Mouse (Mus musculus): ENCODE data around the gene Arl15. TPM values are rescaled to one million over a fixed set of nuclear protein-coding genes. Genes with fewer than 3 reads are reported as not detected.
A peak's percentile ranks its signal among the peaks of the same experiment; 100 is the strongest.

Gene Arl15
- total RNA-seq, 2 experiments from 2014 or later = 71.9 to 82.4 TPM

GRCm38 (mm10) chr13:113974866-113975265, 180.6 kb downstream of the Arl15 start:
- intact Hi-C loops (cut with DNase I) = no loop called here
- no peak for DNase-seq

DNA sequence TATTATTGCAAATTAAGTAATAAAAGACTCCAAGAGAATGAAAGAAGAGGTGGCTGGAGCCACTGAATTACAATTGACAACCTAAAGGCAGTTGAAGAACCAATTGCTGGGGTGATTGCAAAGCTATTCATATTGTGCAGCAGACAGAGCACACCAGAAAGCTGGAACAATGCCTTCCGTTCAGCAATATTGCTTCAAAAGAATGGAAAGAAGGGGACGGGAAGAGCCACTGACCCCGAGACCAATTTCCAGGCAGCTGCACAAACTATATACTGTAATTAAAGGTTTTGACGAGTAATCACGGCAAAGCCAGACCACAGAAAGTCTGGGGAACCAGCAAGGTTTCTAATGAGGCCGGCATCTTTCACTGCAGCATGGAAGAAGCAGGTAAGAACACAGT, 181.4 kb downstream of the Arl15 start:
- DNase-seq = no peak
- intact Hi-C loops (cut with DNase I) = no loop called here

- intact Hi-C loops (cut with DNase I) = no loop called here
- DNase-seq = no peak
Observed at GRCm38 (mm10) chr13:113976936-113977335, 182.6 kb downstream of the Arl15 start.

DNA sequence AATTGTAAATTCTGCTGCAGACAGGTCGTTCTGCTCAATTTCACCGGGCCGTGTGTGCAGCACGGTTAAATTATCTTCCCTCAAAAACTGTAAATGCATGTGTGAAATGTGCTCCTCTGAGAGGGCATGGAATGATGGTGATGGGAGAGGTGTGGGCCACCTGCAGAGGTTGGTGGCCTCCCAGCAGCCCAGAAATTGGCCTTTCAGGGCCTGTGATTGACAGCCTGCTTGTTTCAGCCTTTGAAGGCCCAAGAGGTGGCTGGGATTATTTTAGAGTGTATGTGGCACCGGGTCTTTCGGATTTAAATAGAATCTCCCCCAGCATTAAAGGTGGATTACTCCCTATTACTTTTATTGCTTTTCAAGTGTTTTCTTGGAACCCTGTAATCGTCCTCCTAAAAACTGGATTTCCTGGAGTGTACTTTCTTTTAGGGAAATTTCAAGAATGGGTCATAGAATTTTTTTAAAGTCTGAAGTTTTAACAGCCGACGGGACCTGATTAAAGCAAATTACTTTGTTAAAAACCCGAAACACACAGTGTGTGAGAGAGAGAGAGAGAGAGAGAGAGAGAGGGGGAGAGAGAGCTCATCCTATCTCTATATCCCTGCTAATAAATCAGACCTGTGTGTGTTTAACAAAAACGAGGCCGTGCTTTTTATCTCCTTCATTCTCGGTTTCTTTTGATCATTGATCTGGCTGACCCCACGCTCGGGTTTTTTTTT, 186.6 kb downstream of the Arl15 start:
- DNase-seq = no peak
- intact Hi-C loops (cut with DNase I) = no loop called here

DNA sequence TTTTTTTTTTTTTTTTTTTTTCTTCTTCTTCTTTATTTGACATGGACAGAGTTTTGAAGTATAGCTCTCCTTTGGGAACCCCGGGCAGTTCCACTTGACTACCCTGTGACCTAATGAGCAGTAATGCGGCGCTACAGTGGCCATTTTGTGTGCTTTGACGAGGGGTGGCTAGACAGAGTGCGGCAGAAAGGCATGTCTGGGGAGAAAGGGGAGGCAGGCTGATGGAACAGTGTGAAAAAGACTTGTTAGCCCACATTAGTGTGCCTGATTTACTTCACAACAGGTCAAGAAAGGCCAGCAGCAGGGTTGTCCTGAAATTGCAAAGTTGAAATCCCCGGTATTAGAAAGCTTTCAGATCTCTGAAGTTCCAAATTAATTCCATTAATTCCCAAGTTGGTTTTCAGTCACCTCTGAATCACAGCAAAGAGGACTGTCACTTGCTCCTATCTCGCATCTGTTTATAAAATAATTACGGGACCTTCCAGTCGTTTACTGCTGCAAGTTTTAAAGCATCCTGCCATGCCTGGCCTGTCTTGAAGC, 187.2 kb downstream of the Arl15 start:
- intact Hi-C loops (cut with DNase I) = no loop called here
- no peak for DNase-seq

DNA sequence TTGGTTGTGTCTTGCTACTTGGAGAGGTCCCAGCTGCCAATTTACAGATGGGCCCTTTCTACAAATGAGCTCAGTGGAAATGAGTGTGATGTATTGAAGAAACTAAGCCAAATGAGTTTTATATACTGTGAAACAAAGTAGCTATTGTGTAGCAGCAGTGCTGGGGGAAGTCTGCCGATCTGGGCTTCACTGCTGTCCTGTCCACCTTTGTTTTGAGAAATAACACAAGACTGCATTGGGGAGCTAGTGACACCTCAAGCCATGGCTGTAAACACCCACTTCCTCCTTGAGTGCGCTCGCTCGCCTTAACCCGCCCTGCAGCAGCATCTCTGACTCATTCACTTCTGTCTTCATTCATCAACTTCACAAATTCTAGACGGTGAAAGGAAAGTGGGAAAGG, 189.3 kb downstream of the Arl15 start:
- intact Hi-C loops (cut with DNase I) = no loop called here
- no peak for DNase-seq

DNA sequence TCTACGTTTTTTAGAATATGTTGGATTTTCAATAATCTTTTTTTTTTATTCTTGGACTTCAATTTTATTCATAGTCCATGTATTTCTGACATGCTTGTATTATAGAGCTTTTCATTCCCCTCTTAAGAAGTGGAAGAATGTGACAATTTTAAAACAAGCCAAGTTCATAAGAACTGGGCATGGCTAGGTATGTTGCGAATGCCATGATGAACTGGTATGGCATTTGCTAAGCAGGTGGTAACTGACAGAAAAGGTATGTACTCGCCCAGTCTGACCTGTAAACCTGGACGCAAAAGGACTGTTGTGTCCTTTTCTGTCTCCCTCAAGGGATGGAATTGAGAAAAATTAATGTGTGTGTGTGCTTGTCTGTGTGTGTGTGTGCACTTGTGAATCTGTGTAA, 190.2 kb downstream of the Arl15 start:
- intact Hi-C loops (cut with DNase I) = no loop called here
- no peak for DNase-seq

GRCm38 (mm10) chr13:113986864-113987562, 192.7 kb downstream of the Arl15 start:
- intact Hi-C loops (cut with DNase I) = no loop called here

DNA sequence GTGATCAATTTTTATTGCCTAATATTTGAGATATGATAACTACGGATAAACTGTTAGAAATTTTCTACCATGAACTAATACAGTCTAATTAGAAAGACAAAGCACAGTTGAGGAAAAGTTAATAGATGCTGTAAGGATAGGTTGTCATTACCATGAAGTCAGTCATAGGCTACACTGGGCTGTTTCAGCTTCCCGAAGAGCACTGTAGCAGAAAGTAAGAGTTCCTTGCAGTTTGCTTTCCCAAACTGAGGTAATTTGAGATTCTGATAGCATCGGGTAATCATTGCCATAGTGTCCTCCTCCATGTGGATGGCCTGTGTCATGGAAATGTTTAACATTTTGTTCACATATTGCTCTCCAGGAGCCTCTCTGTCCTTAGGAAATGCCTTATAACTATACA, 195.9 kb downstream of the Arl15 start:
- intact Hi-C loops (cut with DNase I) = no loop called here
- no peak for DNase-seq

More at GRCm38 (mm10) chr13:113986864-113987562, 192.7 kb downstream of the Arl15 start:
- DNase-seq = peak; percentile 88

DNA sequence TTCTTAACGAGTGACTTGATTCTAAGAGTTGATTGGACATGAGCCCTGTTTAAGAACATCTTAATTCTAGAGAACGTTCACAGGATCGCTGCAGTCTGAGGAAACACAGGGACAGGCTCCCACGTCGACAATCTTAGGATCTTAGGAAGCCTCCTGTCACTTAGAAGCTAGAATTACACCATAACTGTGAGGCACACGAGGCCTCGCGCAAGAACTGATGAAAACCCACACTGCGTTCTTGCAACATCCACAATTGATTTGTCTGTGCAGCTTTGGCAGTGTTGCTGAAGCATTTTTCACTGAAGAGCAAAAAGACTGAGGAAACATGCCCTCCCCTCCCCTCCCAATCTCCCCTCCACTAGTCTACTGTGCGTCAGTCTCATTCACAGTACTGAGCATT, 196.4 kb downstream of the Arl15 start:
- intact Hi-C loops (cut with DNase I) = no loop called here
- no peak for DNase-seq

DNA sequence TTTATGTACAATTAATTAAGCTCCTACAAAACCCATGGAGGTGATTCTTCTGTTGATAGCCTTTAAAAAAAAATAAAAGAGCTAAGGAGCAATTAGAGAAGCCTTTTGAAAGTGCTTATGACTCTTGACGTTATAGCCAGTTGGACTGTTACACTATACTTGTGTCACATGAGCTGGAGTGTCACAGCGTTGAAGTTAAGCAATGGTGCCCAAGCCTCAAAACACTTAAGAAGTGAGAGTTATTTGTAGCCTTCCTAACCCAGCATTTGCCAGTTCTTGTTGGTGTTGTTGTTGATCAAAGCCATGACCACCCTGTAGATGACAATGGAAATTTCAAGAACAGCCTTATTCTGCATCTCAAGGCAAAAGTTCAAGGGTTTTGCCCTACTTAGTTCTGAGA, 198.8 kb downstream of the Arl15 start:
- intact Hi-C loops (cut with DNase I) = no loop called here
- no peak for DNase-seq

GRCm38 (mm10) chr13:113994586-113994985, 200.3 kb downstream of the Arl15 start:
- intact Hi-C loops (cut with DNase I) = no loop called here
- DNase-seq = no peak

DNA sequence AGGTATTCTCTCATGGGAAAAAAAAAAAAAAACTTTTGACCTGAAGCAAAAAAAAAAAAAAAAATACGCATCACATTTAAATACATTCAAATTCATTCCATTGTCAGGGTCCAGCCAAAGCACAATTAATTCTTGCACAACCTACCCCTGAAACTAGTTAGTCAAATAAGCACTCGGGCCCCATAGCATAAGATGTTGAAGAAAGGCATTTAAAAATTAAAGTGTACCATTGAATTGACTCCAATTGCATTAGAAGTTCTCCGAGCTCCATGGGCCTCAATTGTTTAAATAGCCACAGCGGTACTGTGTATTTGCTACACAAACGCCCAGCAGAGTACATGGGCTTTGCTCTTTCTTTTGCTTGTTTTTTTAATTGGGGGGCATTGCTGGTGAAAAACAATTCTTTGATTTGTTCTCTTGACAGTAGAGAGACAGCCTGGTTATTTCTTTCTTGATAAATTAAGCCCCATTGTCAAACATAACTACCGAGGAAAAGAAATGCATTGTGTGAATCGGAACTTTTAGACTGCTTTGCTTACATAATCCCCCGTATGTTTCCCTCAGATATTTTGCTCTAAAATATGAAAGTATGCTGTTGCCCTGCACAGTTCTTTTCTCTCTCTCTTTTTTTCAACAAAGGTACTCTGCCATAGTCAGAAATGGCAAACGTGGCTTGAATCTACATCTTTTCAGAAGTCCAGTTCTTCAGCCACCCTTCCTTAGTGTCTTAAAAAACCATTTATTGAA, 201.4 kb downstream of the Arl15 start:
- DNase-seq = no peak
- intact Hi-C loops (cut with DNase I) = no loop called here

DNA sequence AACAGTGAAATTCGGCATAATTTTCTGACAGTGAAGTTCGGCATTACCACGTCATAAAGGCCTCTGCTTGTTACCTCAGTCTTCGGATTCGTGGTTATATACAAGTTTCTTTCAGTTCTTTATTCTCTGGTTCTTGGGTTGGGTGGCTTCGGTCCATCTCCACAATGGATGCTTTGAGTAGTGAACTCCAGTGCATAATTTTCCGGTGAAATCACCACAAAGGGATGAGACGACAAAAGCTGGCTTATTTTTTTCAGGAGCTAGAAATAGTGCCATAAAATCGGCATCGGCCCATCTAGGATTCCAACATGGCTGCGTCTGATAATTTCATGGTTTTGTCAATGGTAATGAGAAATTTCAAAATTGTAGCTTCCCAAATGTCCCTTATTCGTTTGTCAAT, 204.5 kb downstream of the Arl15 start:
- DNase-seq = no peak
- intact Hi-C loops (cut with DNase I) = no loop called here

DNA sequence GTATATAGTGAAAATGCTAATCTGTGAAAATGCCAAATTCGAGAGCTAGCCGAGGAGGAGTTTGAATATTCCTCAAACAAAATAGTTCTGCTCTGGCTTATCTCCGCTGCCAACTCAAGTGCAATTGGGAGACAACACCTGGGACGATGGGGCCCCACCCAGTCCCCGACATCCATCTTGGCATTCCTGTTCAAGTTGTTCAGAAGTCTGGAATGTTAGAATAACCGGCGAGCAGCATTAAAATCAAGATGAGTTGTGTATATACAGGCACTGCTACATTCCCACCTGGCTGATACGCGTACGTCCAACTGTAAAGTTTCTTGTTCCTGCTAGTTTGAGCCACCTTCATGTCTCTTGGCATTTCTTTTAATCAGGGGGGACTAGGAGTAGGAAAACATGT, 209.2 kb downstream of the Arl15 start:
- intact Hi-C loops (cut with DNase I) = no loop called here
- DNase-seq = no peak

DNA sequence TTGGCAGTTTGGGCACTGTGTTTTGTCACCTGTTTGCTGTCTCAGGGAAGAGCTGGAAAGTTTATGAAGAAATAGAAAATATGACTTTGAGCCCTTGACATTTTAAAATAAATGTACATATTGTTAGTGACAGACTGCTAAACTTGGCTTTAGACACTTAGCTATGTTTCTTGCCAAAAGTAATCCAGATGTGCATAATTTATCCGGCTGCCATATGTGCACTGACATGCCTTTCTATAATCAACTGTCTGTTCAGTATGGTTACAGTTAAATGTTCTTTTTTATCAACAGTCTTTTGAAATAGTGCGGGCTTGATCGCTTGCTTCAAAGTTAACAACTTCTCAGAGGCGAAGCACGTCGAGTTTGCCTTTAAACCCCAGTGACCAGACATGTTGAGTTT, 209.9 kb downstream of the Arl15 start:
- no peak for DNase-seq
- intact Hi-C loops (cut with DNase I) = no loop called here

DNA sequence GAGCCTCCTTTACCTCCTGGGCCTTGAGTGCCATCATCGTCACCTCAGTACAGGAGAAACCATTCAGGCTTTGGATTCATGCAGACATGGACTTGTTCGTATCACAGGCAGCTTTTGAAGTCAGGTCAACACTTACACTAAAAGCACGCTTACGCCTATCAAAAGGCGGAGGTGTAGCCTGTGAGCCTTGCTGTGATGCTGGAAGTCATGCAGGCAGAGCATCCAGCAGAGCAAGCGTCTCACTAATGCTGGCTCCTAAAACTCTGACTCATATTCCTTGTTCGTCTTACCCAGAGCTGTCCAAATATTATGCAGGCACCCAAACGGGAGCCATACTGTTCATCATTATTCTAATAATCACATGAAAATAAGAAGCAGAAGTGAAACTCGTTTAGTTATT, 215.5 kb downstream of the Arl15 start:
- intact Hi-C loops (cut with DNase I) = no loop called here
- no peak for DNase-seq

- intact Hi-C loops (cut with DNase I) = no loop called here
- no peak for DNase-seq
Observed at GRCm38 (mm10) chr13:114010521-114010920, 216.2 kb downstream of the Arl15 start.

DNA sequence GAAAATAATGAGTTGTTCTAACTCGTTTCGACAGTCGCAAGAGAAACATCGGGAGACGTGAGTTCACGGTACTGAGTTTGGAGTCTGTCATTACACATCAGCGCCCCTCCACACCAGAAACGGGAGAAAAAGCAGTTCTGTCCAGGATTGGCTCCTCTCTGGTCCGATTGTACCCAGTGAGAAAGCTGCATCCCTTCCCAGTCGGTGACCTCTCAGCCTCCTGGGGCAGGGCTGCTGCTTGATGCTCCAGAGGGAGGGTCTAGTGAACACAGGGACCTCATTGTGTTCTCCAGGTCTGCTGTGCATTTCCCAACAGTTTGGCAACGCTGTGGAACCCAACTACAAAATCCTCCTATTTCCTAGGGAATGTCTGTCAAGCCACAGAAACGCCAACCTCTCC, 216.7 kb downstream of the Arl15 start:
- intact Hi-C loops (cut with DNase I) = no loop called here

DNA sequence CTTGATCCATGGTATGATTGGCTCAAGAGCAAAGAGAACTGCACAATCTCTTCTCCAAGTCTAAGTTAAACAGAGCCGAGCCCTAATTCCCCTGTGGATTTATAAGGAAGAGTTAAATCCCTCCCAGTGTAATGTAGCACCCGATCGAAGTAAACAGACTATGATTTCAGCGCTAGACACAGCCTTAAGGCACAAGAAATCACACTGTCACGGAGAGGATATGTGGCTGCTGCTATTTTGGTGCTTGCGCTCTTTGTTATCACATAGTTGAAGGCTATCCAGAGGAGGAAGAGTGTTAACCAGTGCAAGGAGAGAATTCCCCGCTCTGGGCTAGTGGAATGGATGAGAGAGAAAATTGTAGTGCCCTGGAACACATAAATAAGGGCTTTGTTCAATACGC, 223.6 kb downstream of the Arl15 start:
- intact Hi-C loops (cut with DNase I) = no loop called here
- DNase-seq = no peak

More for the DNA sequence above, 216.7 kb downstream of the Arl15 start:
- peak; percentile 5 for DNase-seq

DNA sequence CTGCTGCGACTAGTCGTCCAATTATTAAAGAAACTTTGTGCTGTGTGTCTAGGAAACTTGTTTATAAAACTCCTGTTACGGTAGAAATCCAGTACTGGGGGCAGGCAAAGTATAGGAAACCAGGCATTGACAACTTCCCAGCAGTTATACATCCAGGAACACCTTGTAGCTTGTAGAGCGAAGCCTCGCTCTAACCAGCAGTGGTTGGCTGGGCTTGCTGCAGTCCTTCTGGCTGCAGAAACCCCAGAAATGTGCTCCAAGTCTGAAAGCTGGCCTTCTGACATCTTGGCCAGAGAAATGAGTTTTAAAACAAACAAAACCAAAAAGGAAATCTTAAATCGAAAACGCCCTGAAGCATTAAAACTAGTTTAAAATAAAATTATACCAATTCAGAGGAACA, 229.2 kb downstream of the Arl15 start:
- no peak for DNase-seq
- intact Hi-C loops (cut with DNase I) = no loop called here

- no peak for DNase-seq
- intact Hi-C loops (cut with DNase I) = no loop called here
Observed at GRCm38 (mm10) chr13:114026306-114026705, 232.0 kb downstream of the Arl15 start.
